Mouse (Mus musculus) midbrain, embryonic 11.5 days (tissue): ENCODE results near the gene Rpl9. TPM values are rescaled to one million over a fixed set of nuclear protein-coding genes. Genes with fewer than 3 reads are reported as not detected.

ENCODE experiments used
- ATAC-seq: fragments of 200-750 bp; cut with Nextera tagmentation; 2 replicates; pipeline ENCODE4 v1.8.0; 2017; ENCODE audit warnings: moderate TSS enrichment, moderate library complexity; ENCODE audit not compliant: low FRiP score
- DNase-seq: peaks from one replicate; pipeline ENCODE4 v3.0.0; 2015; ENCODE audit warnings: low spot score; ENCODE audit errors: missing footprints
- H3K27ac ChIP-seq: fragments of 300-500 bp; sonication (generic); 2 replicates; pipeline ENCODE4 v1.5.1; 2014; ENCODE audit warnings: low read depth, low read length
- H3K27me3 ChIP-seq: fragments of 300-500 bp; sonication (generic); 2 replicates; pipeline ENCODE4 v1.6.1; 2014; ENCODE audit warnings: mild to moderate bottlenecking, low read length, moderate library complexity, mixed read lengths; ENCODE audit not compliant: control insufficient read depth, insufficient read depth
- H3K36me3 ChIP-seq: fragments of 300-500 bp; sonication (generic); 2 replicates; pipeline ENCODE4 v1.6.1; 2014; ENCODE audit warnings: mild to moderate bottlenecking, low read length, moderate library complexity, mixed read lengths; ENCODE audit not compliant: control insufficient read depth, insufficient read depth
- H3K4me1 ChIP-seq: fragments of 300-500 bp; sonication (generic); 2 replicates; pipeline ENCODE4 v1.6.1; 2014; ENCODE audit warnings: low read length; ENCODE audit not compliant: control insufficient read depth, insufficient read depth
- H3K4me2 ChIP-seq: fragments of 300-500 bp; sonication (generic); 2 replicates; pipeline ENCODE4 v1.6.1; 2014; ENCODE audit warnings: mild to moderate bottlenecking, moderate library complexity
- H3K4me3 ChIP-seq: fragments of 300-500 bp; sonication (generic); 2 replicates; pipeline ENCODE4 v1.5.1; 2014; ENCODE audit warnings: low read depth, low read length
- H3K9ac ChIP-seq: fragments of 300-500 bp; sonication (generic); 2 replicates; pipeline ENCODE4 v1.6.1; 2014; ENCODE audit warnings: low read length
- H3K9me3 ChIP-seq: fragments of 300-500 bp; sonication (generic); 2 replicates; pipeline ENCODE4 v1.6.1; 2016; ENCODE audit warnings: low read length; ENCODE audit not compliant: control insufficient read depth
- WGBS: fragments of 180-500 bp; shearing (Covaris S2); extraction: QIAGEN DNeasy Blood & Tissue Kit; methylation state at CpG from one replicate; pipeline ENCODE4 v1.1.7; 2014; 5-methylcytosine and 5-hydroxymethylcytosine counted together
- polyA plus RNA-seq: library from polyadenylated mRNA; unstranded; fragments of >200 nt; fragmentation: Nextera tagmentation; extraction: Ambion mirVana; gene quantifications from 2 replicates; pipeline ENCODE4 v1.2.1, GENCODE M21; 2014

Gene Rpl9
- polyA plus RNA-seq, 1 experiment from 2014 or later = 929 TPM

- no peak overlapping the region for H3K27ac ChIP-seq
- DNase-seq = no peak
- no peaks in the 10 kb centered on the region; the same call in 1 of the 2 replicates for H3K9me3 ChIP-seq
- H3K9ac ChIP-seq = no peak overlapping the region
- no peak overlapping the region for H3K4me3 ChIP-seq
- H3K27me3 ChIP-seq = no peaks in the 10 kb centered on the region
- WGBS = 72% methylated on average over 10 of the region's 10 CpGs
- no peak for ATAC-seq
- H3K36me3 ChIP-seq = no peaks in the 10 kb centered on the region
- no peak overlapping the region for H3K4me2 ChIP-seq
- H3K4me1 ChIP-seq = no peaks in the 10 kb centered on the region
Observed at GRCm38 (mm10) chr5:65350508-65350907, 40.7 kb downstream of the Rpl9 start.

- no peak for DNase-seq
- 67% methylated on average over 15 of the region's 15 CpGs for WGBS
- H3K4me2 ChIP-seq = no peak within 1 kb of the TSS
Observed at GRCm38 (mm10) chr5:65348168-65348567, 43.1 kb downstream of the Rpl9 start, which contains the start of gene Klb. Klb (plus strand) TSS chr5:65348314.

GRCm38 (mm10) chr5:65340167-65340566 is 51.1 kb downstream of the Rpl9 start:
- WGBS = 61% methylated on average over 4 of the region's 4 CpGs
- H3K27ac ChIP-seq = no peak overlapping the region
- H3K27me3 ChIP-seq = no peaks in the 10 kb centered on the region
- H3K4me3 ChIP-seq = no peak overlapping the region
- H3K4me2 ChIP-seq = no peak overlapping the region
- H3K4me1 ChIP-seq = peaks cover 2% of the 10 kb centered on the region; the same call in 1 of the 2 replicates
- no peaks in the 10 kb centered on the region for H3K36me3 ChIP-seq
- H3K9ac ChIP-seq = no peak overlapping the region
- DNase-seq (no peak), ATAC-seq (no peak)
- H3K9me3 ChIP-seq = no peaks in the 10 kb centered on the region

More at GRCm38 (mm10) chr5:65348168-65348567, 43.1 kb downstream of the Rpl9 start, which contains the start of gene Klb:
- no peaks in the 10 kb centered on the region for H3K36me3 ChIP-seq
- no peaks in the 10 kb centered on the region for H3K9me3 ChIP-seq
- H3K27ac ChIP-seq = no peak within 1 kb of the TSS
- H3K9ac ChIP-seq = no peak within 1 kb of the TSS
- H3K27me3 ChIP-seq = no peaks in the 10 kb centered on the region
- no peak for ATAC-seq
- H3K4me1 ChIP-seq = no peaks in the 10 kb centered on the region
- no peak within 1 kb of the TSS for H3K4me3 ChIP-seq

- H3K36me3 ChIP-seq = 0 out of 2 replicates have a peak, but pooled peaks cover 2% of the 10 kb centered on the region
- H3K9me3 ChIP-seq = no peaks in the 10 kb centered on the region
- 83% methylated on average over 6 of the region's 6 CpGs for WGBS
- H3K4me3 ChIP-seq = no peak overlapping the region
- DNase-seq (no peak), ATAC-seq (no peak)
- H3K27ac ChIP-seq = no peak overlapping the region
- peaks cover 2% of the 10 kb centered on the region; the same call in 1 of the 2 replicates for H3K4me1 ChIP-seq
- no peaks in the 10 kb centered on the region for H3K27me3 ChIP-seq
- no peak overlapping the region for H3K4me2 ChIP-seq
- no peak overlapping the region for H3K9ac ChIP-seq
Observed at GRCm38 (mm10) chr5:65338394-65338793, 52.9 kb downstream of the Rpl9 start.

Other genes with a start within 250 kb of the Rpl9 start
- gene Wdr19, start 191.7 kb downstream of the Rpl9 start, polyA plus RNA-seq = 14.6 and 14.9 TPM in 2 replicates
- 92.3 and 98.2 TPM in 2 replicates for gene Rfc1, start 55.8 kb downstream of the Rpl9 start, polyA plus RNA-seq
- 0.04 and 0.14 TPM in 2 replicates for gene Klb, start 43.1 kb downstream of the Rpl9 start, polyA plus RNA-seq
- gene Lias, start 53 bp upstream of the Rpl9 start, polyA plus RNA-seq = 67.4 and 67.8 TPM in 2 replicates
- 55.0 and 63.3 TPM in 2 replicates for gene Ugdh, start 44.5 kb upstream of the Rpl9 start, polyA plus RNA-seq
- not detected in 2 replicates for gene Gm43552, start 101.4 kb upstream of the Rpl9 start, polyA plus RNA-seq
- 82.9 and 85.1 TPM in 2 replicates for gene Smim14, start 145.7 kb upstream of the Rpl9 start, polyA plus RNA-seq
- gene Ube2k, start 145.8 kb upstream of the Rpl9 start, polyA plus RNA-seq = 143 and 148 TPM in 2 replicates